Mouse (Mus musculus) embryonic stem cell, embryonic (primary cell): ENCODE measurements around the gene Rin3.

Source experiments
- CTCF ChIA-PET, 4 experiments: fragments of 300-600 bp in 2 of 4; fragments of 350-600 bp in 2 of 4; sonication (Branson Sonifier 250); formaldehyde crosslinking; loops; one replicate each; lab custom pipeline; 2022; ENCODE audit warnings: inconsistent platforms in 2 of 4; lab: Charles Lee
- POLR2A ChIA-PET, 4 experiments: fragments of 300-600 bp in 2 of 4; fragments of 350-600 bp in 2 of 4; sonication (Branson Sonifier 250); formaldehyde crosslinking; loops; one replicate each; lab custom pipeline; 2022; ENCODE audit warnings: antibody characterized with exemption in 4 of 4, inconsistent platforms in 1 of 4; lab: Charles Lee

Gene Rin3

DNA sequence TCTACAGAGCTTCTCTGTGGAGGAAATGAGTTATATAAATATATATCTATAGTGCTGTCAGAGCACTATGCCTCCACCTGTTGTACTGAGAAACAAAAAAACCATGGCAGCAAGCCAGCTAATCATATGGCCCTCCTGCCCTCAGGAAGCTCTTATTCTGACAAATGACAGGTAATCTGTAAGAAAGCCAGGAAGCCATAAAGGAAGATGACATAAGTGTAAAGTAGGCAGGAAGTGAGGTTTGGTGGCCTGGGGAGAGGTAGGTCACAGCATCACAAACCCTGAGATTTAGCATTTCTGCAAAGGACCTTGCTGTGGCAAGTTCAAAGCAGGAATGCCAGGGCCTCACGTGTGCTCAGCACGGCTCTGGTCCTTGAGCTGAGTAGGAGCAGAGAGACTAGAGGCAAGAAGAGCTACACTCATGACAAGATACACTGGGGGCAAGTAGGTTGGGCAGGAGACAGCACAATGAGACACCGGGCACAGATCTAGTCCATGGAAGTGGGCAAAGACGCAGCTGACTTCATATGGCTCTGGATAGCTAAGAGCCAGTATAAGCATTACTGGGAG lies 88.2 kb downstream of the Rin3 start:
- ChIA-PET CTCF (interaction anchor here in 2 of 4 experiments (0.8 to 2.3 kb wide), 2 partner anchors 16 to 199 kb away, joined by 5 to 7 read pairs; no protein-coding TSS in a partner anchor), POLR2A (interaction anchor here in 2 of 4 experiments (0.6 to 1.3 kb wide), 4 partner anchors 10 to 458 kb away, joined by 3 read pairs; partner anchors contain the start of gene Trip11 (in 1 of the 2))

DNA sequence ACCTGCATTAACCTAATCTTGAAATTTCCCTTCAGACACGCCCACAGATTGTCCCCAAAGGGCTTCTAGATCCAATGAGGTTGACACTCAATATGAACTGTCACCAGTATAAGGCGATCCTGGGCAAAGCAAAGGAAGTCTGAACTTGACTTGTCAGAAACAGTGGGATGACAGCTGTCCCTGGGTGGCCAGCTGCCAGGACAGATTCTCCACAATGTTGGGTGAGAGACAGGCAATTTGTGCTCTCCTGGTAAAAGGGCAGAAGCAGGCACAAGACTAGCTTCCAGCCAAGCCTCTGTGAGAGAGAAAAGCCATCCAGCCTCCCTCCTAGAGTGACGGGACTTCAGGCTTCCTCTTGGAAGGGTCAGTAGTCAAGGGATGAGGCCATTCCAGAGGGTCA lies 89.5 kb downstream of the Rin3 start:
- ChIA-PET CTCF (interaction anchor here in 1 of 4 experiments (2.3 kb wide), 1 partner anchor 15 kb away, joined by 7 read pairs; no protein-coding TSS in a partner anchor), POLR2A (no interaction called here)

DNA sequence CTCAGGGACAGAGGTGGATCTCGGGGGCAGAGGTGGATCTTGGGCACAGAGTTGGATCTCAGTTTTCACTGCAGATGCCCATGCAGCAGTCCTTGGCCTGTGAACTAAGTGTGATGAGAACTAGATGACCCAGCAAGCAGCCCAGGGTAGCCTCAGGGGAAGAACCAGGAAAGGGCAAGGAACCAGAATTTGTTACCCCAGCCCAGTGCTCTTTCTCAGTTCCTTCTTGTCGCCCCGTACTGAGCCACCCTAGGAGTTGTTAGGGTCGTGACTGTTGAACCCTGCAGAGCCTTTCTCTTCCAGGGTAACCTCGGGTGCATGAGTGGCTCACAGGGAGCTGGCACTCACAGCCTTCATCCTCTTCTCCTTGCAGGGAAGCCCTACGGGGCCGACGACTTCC lies 99.3 kb downstream of the Rin3 start:
- POLR2A ChIA-PET, result interaction anchor here in 1 of 4 experiments (0.6 kb wide), 1 partner anchor 67 kb away, joined by 3 read pairs; no protein-coding TSS in a partner anchor
- CTCF ChIA-PET, result no interaction called here

DNA sequence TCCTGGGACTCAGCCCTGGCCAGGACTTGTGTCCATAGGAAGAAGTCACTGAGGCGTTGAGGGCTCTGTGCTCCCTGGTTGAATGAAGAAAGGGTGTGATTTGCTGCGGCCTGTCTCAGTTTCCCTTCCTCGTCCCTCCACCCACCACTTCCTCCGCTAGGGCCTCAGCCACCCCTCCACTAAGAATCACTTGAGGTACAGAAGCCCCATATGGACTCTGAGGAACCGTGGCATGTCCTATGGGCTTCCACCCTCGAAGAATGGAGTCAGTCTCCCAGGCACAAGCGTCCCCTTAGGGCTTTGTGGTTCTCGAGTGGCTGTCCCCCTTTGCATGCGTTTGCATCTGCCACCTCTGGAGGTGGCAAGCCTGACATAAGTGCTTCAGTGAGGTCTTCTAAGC lies 100.4 kb downstream of the Rin3 start:
- ChIA-PET POLR2A (no interaction called here), CTCF (interaction anchor here in 2 of 4 experiments (0.6 to 0.9 kb wide), 2 partner anchors 491 to 813 kb away, joined by 3 read pairs; no protein-coding TSS in a partner anchor)

DNA sequence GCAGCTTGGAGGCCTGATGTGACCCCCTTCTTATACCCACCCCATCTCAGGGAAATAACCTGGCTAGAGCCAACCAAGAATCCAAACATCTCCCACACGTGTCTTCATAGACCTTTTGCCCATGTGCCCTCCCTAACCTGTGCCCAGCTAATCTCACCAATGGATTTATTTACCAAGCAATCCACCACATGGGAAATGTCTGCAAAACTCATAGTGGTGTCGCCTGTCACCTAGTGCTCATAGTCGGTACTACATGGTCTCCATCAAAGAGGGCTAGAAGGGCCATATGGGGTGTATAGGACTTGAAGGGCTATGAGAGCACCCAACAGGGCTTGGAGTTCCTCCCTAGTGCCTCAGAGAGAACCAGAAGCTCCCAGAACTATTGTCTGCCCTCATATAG lies 102.0 kb downstream of the Rin3 start:
- CTCF ChIA-PET, result interaction anchor here in 1 of 4 experiments (0.6 kb wide), 1 partner anchor 38 kb away, joined by 14 read pairs; no protein-coding TSS in a partner anchor
- POLR2A ChIA-PET, result interaction anchor here in 2 of 4 experiments (0.6 to 0.8 kb wide), 2 partner anchors 77 to 348 kb away, joined by 4 to 6 read pairs; no protein-coding TSS in a partner anchor

DNA sequence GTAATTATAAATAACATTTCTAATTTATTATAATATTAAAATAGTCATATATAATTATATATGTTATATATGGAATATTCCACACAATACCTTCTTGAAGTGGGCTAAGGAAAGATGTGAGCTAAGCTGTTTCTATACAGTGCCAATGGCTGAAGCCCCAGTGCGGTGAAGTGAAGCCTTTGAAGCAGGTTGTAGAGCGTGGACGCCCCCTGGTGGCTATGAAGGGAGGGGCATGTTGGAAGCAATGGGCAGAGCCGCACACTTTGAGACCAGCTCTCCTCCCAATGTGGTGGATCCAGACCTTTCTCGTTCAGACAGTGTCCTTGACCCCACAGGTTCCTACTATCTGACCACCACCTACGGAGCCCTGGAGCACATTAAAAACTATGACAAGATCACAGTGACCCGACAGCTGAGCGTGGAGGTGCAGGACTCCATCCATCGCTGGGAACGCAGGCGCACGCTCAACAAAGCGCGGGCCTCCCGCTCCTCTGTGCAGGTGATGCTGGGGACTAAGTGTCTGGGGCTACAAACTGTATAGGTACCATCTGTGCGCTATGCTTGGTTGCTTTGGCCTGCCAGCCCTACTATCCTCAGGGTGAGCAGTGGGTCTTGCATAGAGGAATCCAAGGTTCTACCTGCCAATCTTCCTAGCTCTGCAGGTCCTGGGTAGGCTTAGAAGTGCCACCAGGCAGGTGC lies 104.5 kb downstream of the Rin3 start:
- CTCF ChIA-PET, result interaction anchor here (0.5 to 2.5 kb wide), 61 partner anchors 12 to 1312 kb away, joined by 3 to 17 read pairs (median 4); partner anchors contain the start of genes Golga5 (in 2 of the 4), Lgmn (in 2 of the 4) and Cpsf2 (in 1 of the 4)
- POLR2A ChIA-PET, result interaction anchor here (0.6 to 1.4 kb wide), 8 partner anchors 9 to 593 kb away, joined by 3 to 6 read pairs (median 4); partner anchors contain the start of genes Cpsf2 (in 1 of the 4), Golga5 (in 1 of the 4) and Lgmn (in 1 of the 4)

DNA sequence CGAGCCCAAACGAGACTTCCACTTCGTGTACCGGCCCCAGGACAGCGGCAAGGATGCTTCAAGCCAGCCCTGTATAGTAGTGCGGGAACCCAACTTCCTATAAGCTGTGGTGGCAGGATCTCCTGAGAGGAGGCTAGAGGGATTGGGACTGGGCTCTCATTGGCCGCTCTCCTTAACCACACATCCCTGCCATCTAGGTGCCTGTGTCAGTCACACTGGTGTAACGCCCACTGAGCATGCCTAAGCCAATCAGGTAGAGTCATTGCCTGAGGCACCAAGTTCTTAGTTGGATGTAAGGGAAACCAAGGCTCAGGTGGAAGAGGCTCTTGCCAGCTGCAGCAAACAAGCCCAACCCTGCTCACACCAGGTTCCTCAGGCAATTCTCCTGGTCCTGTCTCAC lies 107.2 kb downstream of the Rin3 start:
- POLR2A ChIA-PET, result interaction anchor here in 2 of 4 experiments (0.7 to 2.8 kb wide), 11 partner anchors 11 to 1306 kb away, joined by 3 to 14 read pairs (median 4); partner anchors contain the start of genes Cpsf2 (in 1 of the 2), Golga5 (in 1 of the 2), Lgmn (in 1 of the 2) and Ppp4r3a (in 1 of the 2)
- CTCF ChIA-PET, result interaction anchor here (0.6 to 5.2 kb wide), 15 partner anchors 21 to 1226 kb away, joined by 3 to 74 read pairs (median 4); partner anchors contain the start of genes Golga5 (in 1 of the 4) and Lgmn (in 1 of the 4)

DNA sequence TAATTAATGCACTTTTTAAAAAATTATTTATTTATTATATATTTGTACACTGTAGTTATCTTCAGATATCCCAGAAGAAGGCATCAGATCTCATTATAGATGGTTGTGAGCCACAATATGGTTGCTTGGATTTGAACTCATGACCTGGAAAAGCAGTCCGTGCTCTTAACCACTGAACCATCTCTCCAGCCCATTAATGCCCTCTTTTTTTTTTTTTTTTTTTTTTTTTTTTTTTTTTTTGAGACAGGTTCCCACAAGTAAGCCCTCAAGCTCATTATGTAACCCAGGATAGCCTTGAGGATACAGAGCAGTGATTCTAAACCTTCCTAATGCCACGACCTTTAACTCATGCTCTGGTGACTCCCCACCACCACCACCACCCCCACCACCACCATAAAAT lies 108.3 kb downstream of the Rin3 start:
- ChIA-PET POLR2A (interaction anchor here (0.6 to 2.8 kb wide), 12 partner anchors 11 to 426 kb away, joined by 3 to 14 read pairs (median 6); partner anchors contain the start of genes Lgmn (in 2 of the 4) and Golga5 (in 1 of the 4)), CTCF (interaction anchor here (0.6 to 5.2 kb wide), 22 partner anchors 13 to 1460 kb away, joined by 3 to 74 read pairs (median 5); partner anchors contain the start of genes Golga5 (in 4 of the 4) and Lgmn (in 3 of the 4))

DNA sequence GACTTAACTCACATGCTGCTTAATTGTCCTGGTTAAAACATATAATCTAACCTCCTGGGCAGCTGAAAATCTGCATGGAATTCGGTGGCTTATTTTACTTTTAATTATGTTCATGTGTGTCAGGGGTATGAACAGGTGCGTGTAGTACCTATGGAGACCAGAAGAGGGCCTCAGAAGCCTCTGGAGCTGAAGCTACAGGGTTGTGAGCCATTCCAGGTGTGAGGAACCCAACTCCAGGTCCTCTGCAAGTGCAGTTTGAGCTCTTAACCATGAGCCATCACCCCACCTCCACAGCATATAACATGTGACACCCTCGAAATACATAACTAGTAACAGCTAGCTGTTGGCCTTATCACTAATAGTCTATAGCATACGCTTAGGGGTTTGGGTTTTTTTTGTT lies 109.1 kb downstream of the Rin3 start:
- POLR2A ChIA-PET, result interaction anchor here (0.6 to 2.8 kb wide), 10 partner anchors 10 to 341 kb away, joined by 3 to 14 read pairs (median 4); partner anchors contain the start of genes Golga5 (in 2 of the 4) and Lgmn (in 1 of the 4)
- CTCF ChIA-PET, result interaction anchor here (0.6 to 5.2 kb wide), 24 partner anchors 11 to 341 kb away, joined by 3 to 74 read pairs (median 5); partner anchors contain the start of genes Golga5 (in 3 of the 4) and Lgmn (in 2 of the 4)

DNA sequence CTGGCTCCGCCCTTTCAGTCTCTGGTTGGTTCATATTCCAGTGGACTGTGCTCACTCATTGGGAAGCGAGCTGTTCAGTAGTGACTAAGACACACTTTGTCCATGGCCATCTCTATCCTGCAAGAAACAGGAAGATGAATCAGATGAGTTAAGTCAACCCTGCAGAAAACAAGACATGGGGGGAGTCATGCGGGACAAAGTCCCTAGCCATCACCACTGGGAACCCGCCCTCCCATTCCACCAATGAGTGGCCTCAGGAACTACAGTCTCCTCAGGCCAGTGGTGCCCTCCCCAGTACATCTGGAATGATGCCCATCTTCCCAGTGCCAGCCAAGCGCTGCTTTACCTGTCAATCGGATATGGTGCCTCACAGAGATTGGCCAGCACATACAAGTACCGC lies 111.6 kb downstream of the Rin3 start:
- POLR2A ChIA-PET, result no interaction called here
- CTCF ChIA-PET, result interaction anchor here in 1 of 4 experiments (0.6 kb wide), 1 partner anchor 105 kb away, joined by 3 read pairs; no protein-coding TSS in a partner anchor

DNA sequence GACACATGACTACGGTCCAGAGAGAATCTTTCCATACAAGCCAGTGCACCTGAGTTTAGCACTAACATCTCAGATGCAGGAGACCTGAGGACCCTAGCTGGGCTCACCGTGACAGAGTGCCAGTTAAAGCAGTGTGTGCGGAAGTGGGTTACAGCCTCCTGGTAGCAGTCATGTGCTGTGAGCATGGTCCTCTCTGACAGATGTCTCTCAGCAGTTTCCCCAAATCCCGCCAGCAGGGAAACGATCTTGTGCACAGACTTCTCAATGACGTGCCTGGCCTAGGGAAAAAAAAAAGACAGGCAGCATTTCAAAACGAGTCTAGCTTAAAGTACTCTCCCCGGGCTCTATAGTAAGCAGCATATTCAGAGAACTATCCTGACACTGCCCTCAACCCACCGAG lies 112.7 kb downstream of the Rin3 start:
- CTCF ChIA-PET, result no interaction called here

DNA sequence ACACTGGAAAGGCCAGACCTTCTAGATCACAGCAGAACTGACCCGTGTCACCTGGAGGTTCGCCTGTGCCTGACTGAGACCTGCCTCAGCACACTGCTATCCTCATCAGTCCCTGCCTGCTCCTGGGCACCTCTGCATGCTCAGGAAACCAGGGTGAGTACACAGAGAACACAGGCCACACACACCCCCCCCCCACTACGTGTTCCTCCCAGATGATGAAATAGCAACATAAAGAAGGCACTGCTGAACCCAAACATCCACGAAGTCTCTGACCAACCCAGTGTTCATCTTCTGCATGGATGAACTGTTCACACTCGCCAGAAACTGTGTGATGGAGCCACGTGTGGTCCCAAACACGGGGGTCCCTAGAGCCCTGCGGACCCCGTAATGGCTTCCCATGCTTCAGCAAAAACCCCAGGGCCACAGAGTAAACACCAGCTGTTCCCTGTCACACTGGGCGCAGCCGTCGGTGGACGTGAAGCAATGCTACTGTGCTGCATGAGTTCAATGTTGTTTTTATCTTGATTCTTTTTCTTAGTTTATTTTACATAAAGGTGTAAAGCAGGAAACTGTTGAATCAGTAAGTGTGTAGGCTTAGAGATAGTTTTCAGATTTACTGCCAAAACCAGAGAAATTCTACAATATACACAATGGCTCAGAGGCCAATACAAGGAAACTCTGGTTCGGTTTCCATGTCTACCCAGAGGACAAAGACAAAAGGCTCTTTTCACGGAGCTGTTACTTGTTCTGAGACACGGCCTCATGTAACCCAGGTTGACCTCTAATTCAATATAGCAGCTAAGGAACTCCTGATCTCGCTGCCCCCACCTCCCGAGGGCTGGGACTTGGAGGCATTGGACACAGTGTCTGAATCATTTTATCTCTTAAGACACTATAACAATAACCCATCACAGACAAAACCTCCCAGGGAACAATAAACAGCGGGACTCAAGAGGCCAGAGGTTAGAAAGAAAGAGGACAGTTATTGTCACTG lies 113.4 kb downstream of the Rin3 start:
- ChIA-PET POLR2A (interaction anchor here in 1 of 4 experiments (1.1 kb wide), 1 partner anchor 20 kb away, joined by 3 read pairs; no protein-coding TSS in a partner anchor), CTCF (interaction anchor here in 1 of 4 experiments (0.6 kb wide), 1 partner anchor 259 kb away, joined by 6 read pairs; no protein-coding TSS in a partner anchor)

More for the DNA sequence above, 112.7 kb downstream of the Rin3 start:
- POLR2A ChIA-PET, result interaction anchor here in 1 of 4 experiments (1.1 kb wide), 1 partner anchor 21 kb away, joined by 3 read pairs; no protein-coding TSS in a partner anchor

DNA sequence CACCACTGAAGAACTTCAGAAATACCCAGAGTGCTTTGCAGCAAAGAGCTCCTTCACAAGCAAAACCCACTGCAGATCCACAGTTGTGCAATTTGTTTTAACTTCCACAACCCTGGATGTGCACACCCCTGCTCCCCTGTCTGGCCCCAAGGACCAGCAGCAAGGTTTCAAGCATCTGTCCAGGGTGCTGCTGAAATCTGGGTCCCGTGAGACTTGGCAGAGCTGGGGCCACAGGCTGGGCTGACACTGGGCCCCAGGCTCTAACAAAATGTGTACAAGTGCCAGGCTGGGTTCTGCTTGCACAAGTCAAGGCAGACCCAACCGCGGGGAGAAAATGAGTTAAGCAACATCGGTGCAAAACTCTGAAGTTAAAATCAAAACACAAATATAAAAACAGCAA lies 115.7 kb downstream of the Rin3 start:
- CTCF ChIA-PET, result interaction anchor here in 2 of 4 experiments (1.9 to 2.1 kb wide), 2 partner anchors 11 kb away, joined by 4 to 5 read pairs; no protein-coding TSS in a partner anchor
- POLR2A ChIA-PET, result interaction anchor here in 2 of 4 experiments (0.9 to 1.6 kb wide), 3 partner anchors 21 to 70 kb away, joined by 3 read pairs; partner anchors contain the start of gene Golga5 (in 1 of the 2)

DNA sequence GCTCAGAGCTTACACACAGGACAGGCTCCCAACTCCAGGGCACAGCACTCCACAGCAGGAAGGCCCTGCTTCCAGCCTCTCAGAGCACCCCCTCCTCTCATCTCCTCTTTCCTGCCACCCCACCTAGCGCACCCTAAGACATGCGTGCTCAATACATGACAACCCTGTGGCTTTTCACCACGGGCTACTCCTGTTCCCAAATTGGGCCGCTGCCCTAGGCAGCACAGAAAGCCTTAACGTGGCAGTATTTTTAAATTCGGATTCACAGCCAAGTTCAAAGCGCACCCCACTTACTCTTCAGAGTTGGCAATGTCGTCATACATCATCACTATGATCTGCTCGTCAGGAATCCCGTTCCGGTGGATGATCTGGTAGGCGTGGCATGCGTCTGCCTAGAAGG lies 130.3 kb downstream of the Rin3 start:
- ChIA-PET CTCF (interaction anchor here in 1 of 4 experiments (0.6 to 0.7 kb wide), 2 partner anchors 48 to 249 kb away, joined by 3 read pairs; no protein-coding TSS in a partner anchor), POLR2A (interaction anchor here in 3 of 4 experiments (0.8 to 3.5 kb wide), 5 partner anchors 10 to 27 kb away, joined by 3 to 15 read pairs (median 6); partner anchors contain the start of gene Lgmn (in 3 of the 3))

DNA sequence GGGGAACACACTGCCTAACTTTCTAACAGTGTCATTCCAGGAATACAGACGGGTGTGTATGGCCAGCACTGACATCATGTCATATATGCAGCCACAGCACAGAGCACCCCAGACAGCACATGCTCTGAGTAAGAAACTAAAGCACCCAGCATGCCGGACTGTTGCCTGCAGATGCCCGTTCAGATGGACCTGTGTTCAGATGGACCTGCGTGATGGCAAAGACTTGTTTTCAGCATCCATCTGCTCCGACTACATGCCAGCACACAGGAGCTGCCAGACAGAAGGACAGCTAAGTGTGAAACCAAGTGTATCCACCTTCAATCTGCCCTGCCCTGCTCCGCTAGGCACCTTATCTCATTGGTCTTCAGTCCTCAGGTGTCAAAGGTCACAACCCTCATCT lies 131.8 kb downstream of the Rin3 start:
- ChIA-PET CTCF (no interaction called here), POLR2A (interaction anchor here in 3 of 4 experiments (0.9 to 3.5 kb wide), 4 partner anchors 24 to 439 kb away, joined by 3 to 15 read pairs (median 6); partner anchors contain the start of genes Lgmn (in 2 of the 3), Cpsf2 (in 1 of the 3) and Golga5 (in 1 of the 3))

DNA sequence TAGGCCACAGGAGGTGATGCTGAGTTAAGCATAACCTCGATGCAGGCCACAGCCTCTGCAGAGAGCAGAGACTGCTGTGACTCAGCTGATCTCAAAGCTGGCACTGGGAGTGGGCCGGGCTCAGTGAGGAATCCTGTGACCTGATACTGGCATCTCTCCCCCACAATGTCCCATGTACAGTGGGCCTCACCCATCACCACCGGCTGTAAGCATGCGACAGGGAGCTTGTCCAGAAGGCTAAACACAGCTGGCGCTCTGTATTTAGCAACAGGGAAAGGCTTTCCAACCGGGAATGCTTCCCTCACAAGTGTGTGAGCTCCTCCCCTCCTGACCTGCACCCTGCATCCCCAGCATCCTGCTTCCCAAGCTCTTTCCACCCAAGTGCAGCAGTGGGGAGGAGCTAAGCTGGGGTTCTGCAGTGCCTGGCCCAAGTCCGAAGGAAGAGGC lies 133.6 kb downstream of the Rin3 start:
- CTCF ChIA-PET, result interaction anchor here in 2 of 4 experiments (0.6 to 0.9 kb wide), 3 partner anchors 23 to 284 kb away, joined by 3 to 5 read pairs (median 3); partner anchors contain the start of gene Lgmn (in 1 of the 2)
- POLR2A ChIA-PET, result interaction anchor here in 3 of 4 experiments (0.5 to 4.2 kb wide), 14 partner anchors 13 to 442 kb away, joined by 3 to 19 read pairs (median 4); partner anchors contain the start of genes Lgmn (in 3 of the 3) and Golga5 (in 2 of the 3)
